Mouse (Mus musculus): ENCODE measurements at regions not wholly inside any gene's neighbourhood (a gene's known extent, or its start where the extent isn't known, plus 50 kb on each side); places are given as distances from the start of the nearest gene placed in this dataset.

- TF ChIP-seq HCFC1 (IDR thresholded peaks at IDR 0.05; ENCODE audit: borderline replicate concordance, insufficient read depth, low read length) (no peak), CHD2 (IDR thresholded peaks at IDR 0.05; ENCODE audit: low read depth, low read length) (no peak), ZNF384 (IDR thresholded peaks at IDR 0.05; ENCODE audit: low read depth, low read length) (no peak), ZC3H11A (IDR thresholded peaks at IDR 0.05; ENCODE audit: borderline replicate concordance, low read depth, low read length) (no peak), MAFK (IDR thresholded peaks at IDR 0.05; ENCODE audit: insufficient read depth, low read depth, low read length) (no peak)
Measured at GRCm38 (mm10) chr1:52373817-52374216, 126.7 kb downstream of the Nab1 start.
